Mouse (Mus musculus) limb, embryonic 11.5 days (tissue): ENCODE data around the gene Nvl. TPM values are rescaled to one million over a fixed set of nuclear protein-coding genes. Genes with fewer than 3 reads are reported as not detected.

Experiments
- ATAC-seq: fragments of 200-750 bp; cut with Nextera tagmentation; 2 replicates; pipeline ENCODE4 v1.8.0; 2017; ENCODE audit warnings: low read depth; ENCODE audit not compliant: insufficient number of reproducible peaks, low FRiP score, low TSS enrichment
- DNase-seq: peaks from one replicate; pipeline ENCODE4 v3.0.0-alpha.2; 2015; ENCODE audit warnings: low spot score
- H3K27ac ChIP-seq: fragments of 300-500 bp; sonication (generic); replicated peaks from 2 replicates; pipeline ENCODE4 v1.5.1; 2014; ENCODE audit warnings: low read depth, mild to moderate bottlenecking, low read length
- H3K27me3 ChIP-seq: fragments of 300-500 bp; sonication (generic); 2 replicates; pipeline ENCODE4 v1.6.1; 2014; ENCODE audit warnings: mild to moderate bottlenecking, low read length, mixed read lengths; ENCODE audit not compliant: control insufficient read depth, insufficient read depth
- H3K36me3 ChIP-seq: fragments of 300-500 bp; sonication (generic); 2 replicates; pipeline ENCODE4 v1.6.1; 2014; ENCODE audit warnings: mild to moderate bottlenecking, low read length, moderate library complexity, mixed read lengths; ENCODE audit not compliant: control insufficient read depth, insufficient read depth
- H3K4me1 ChIP-seq: fragments of 300-500 bp; sonication (generic); 2 replicates; pipeline ENCODE4 v1.6.1; 2014; ENCODE audit warnings: low read length, mixed read lengths; ENCODE audit not compliant: control insufficient read depth, insufficient read depth
- H3K4me2 ChIP-seq: fragments of 300-500 bp; sonication (generic); 2 replicates; pipeline ENCODE4 v1.6.1; 2014; ENCODE audit warnings: low read depth, mild to moderate bottlenecking, moderate library complexity; ENCODE audit not compliant: severe bottlenecking
- H3K4me3 ChIP-seq: fragments of 300-500 bp; sonication (generic); 2 replicates; pipeline ENCODE4 v1.5.1; 2014; ENCODE audit warnings: low read depth, low read length
- H3K9ac ChIP-seq: fragments of 300-500 bp; sonication (generic); 2 replicates; pipeline ENCODE4 v1.6.1; 2014; ENCODE audit warnings: mild to moderate bottlenecking, low read length
- H3K9me3 ChIP-seq: fragments of 300-500 bp; sonication (generic); 2 replicates; pipeline ENCODE4 v1.6.1; 2016; ENCODE audit warnings: low read length; ENCODE audit not compliant: control insufficient read depth
- WGBS: fragments of 180-500 bp; shearing (Covaris S2); extraction: QIAGEN DNeasy Blood & Tissue Kit; methylation state at CpG from one replicate; pipeline ENCODE4 v1.1.7; 2014; 5-methylcytosine and 5-hydroxymethylcytosine counted together
- polyA plus RNA-seq: library from polyadenylated mRNA; unstranded; fragments of >200 nt; fragmentation: Nextera tagmentation; extraction: Ambion mirVana; gene quantifications from 2 replicates; pipeline ENCODE4 v1.2.1, GENCODE M21; 2014

Nvl gene
- polyA plus RNA-seq, 1 experiment from 2014 or later, result 45.0 TPM

GRCm38 (mm10) chr1:181149373-181150017, 5.5 kb upstream of the Nvl start:
- 77% methylated on average over 3 of the region's 3 CpGs for WGBS
- no peaks in the 10 kb centered on the region for H3K9me3 ChIP-seq
- ATAC-seq (no peak), DNase-seq (no peak)
- no peak overlapping the region for H3K4me3 ChIP-seq
- no peak overlapping the region for H3K27ac ChIP-seq
- H3K27me3 ChIP-seq, result no peaks in the 10 kb centered on the region
- H3K4me1 ChIP-seq, result no peaks in the 10 kb centered on the region
- H3K36me3 ChIP-seq, result no peaks in the 10 kb centered on the region
- no peak overlapping the region for H3K9ac ChIP-seq
- no peak overlapping the region for H3K4me2 ChIP-seq

DNA sequence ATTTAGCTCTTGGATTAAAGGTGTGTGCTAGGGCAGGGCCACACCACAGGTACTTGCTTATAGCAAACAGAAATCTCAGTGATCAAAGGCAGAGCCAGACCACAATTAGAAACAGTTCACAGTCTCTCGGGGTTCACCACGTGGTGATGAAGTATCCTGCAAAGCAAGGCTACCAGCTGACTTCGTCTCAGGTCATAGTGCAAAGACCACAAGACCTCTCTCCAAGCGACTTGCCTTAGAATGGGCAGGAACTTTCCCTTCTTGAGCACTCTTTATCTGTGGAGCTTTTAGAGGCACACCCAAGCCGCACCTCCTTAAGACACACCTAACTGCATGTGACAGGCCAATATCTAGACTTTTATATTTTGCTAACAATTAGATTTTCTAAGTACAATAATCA, 4.5 kb upstream of the Nvl start:
- no peaks in the 10 kb centered on the region for H3K4me1 ChIP-seq

GRCm38 (mm10) chr1:181146187-181146586, 2.2 kb upstream of the Nvl start:
- ATAC-seq (no peak), DNase-seq (no peak)
- WGBS, result 94% methylated on average over 2 of the region's 2 CpGs
- Histone ChIP-seq H3K4me3 (no peak overlapping the region), H3K36me3 (no peaks in the 10 kb centered on the region), H3K27ac (no peak overlapping the region), H3K4me1 (no peaks in the 10 kb centered on the region), H3K27me3 (no peaks in the 10 kb centered on the region), H3K4me2 (no peak overlapping the region), H3K9ac (no peak overlapping the region), H3K9me3 (no peaks in the 10 kb centered on the region)

More for the DNA sequence above, 4.5 kb upstream of the Nvl start:
- DNase-seq, result no peak
- whole genome bisulfite sequencing, result 66% methylated on average over 5 of the region's 5 CpGs
- Histone ChIP-seq H3K27me3 (no peaks in the 10 kb centered on the region), H3K9ac (no peak overlapping the region), H3K27ac (no peak overlapping the region), H3K4me3 (no peak overlapping the region), H3K9me3 (no peaks in the 10 kb centered on the region), H3K36me3 (no peaks in the 10 kb centered on the region), H3K4me2 (no peak overlapping the region)
- no peak for ATAC-seq

DNA sequence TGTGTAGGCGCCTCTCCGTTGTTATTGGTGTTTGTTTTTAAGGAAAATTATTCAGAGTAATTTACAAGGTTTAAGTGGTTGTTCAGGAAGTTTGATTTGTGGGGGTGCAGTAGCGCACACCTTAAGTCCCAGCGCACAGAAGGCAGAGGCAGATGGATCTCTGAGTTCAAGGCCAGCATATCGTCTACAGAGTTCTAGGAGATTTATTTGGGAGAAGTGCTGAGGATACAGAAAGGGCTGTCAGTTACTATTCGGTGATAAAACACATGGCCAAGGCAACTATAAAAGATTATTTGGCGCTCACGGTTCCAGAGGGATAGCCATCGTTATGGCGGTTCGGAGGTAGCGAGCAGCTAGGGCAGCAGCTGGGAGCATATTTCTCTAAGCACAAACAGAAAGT, 962 bp upstream of the Nvl start:
- Histone ChIP-seq H3K36me3 (peaks cover 3% of the 10 kb centered on the region; the same call in 1 of the 2 replicates), H3K4me1 (no peaks in the 10 kb centered on the region), H3K9me3 (no peaks in the 10 kb centered on the region), H3K27ac (no peak overlapping the region), H3K4me3 (peak overlapping the region; percentile 74), H3K9ac (peak overlapping the region; percentile 59), H3K4me2 (peak overlapping the region; percentile 53), H3K27me3 (no peaks in the 10 kb centered on the region)
- no peak for ATAC-seq
- 11% methylated on average over 12 of the region's 12 CpGs for WGBS
- DNase-seq, result no peak

- WGBS, result 0% methylated on average over 12 of the region's 12 CpGs
- H3K4me2 ChIP-seq, result peak overlapping the region; percentile 53
- H3K27me3 ChIP-seq, result no peaks in the 10 kb centered on the region
- no peaks in the 10 kb centered on the region for H3K4me1 ChIP-seq
- H3K9me3 ChIP-seq, result no peaks in the 10 kb centered on the region
- ATAC-seq (peak; percentile 2), DNase-seq (no peak)
- peaks cover 4% of the 10 kb centered on the region; the same call in 1 of the 2 replicates for H3K36me3 ChIP-seq
- 0 out of 2 replicates have a peak overlapping the region, but pooled peaks have one; percentile 22 for H3K27ac ChIP-seq
- H3K9ac ChIP-seq, result peak overlapping the region; percentile 66
- H3K4me3 ChIP-seq, result peak overlapping the region; percentile 74
These were observed 425 bp downstream of the Nvl start for GRCm38 (mm10) chr1:181143609-181143949.

DNA sequence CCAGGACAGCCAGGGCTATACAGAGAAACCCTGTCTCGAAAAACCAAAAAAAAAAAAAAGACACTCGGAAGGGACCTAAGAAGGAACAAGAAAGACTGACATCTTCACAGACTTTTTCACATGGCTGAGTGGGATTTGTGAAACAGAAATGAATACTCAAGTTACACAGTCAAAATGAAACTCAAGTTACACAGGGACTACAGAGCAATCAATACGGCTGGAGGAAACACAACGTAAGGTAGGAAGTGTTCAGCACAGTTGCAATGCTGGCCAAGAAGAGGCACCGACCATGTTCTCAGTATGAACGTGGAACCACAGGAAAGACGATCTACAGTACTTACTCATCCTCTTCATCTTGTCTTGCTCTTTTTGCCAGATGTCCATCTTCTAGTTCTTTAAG, 5.3 kb downstream of the Nvl start:
- DNase-seq, result no peak
- Histone ChIP-seq H3K9ac (no peak overlapping the region), H3K27me3 (no peaks in the 10 kb centered on the region), H3K4me2 (no peak overlapping the region), H3K27ac (no peak overlapping the region), H3K36me3 (peaks cover 10% of the 10 kb centered on the region; the same call in 1 of the 2 replicates), H3K9me3 (no peaks in the 10 kb centered on the region), H3K4me3 (no peak overlapping the region), H3K4me1 (no peaks in the 10 kb centered on the region)
- 90% methylated on average over 7 of the region's 7 CpGs for WGBS
- ATAC-seq, result no peak

- ATAC-seq, result no peak
- DNase-seq, result no peak
- 93% methylated on average over 6 of the region's 6 CpGs for WGBS
- Histone ChIP-seq H3K4me1 (no peaks in the 10 kb centered on the region), H3K36me3 (peaks cover 17% of the 10 kb centered on the region), H3K9ac (no peak overlapping the region), H3K27ac (no peak overlapping the region), H3K27me3 (no peaks in the 10 kb centered on the region), H3K9me3 (no peaks in the 10 kb centered on the region), H3K4me2 (no peak overlapping the region), H3K4me3 (no peak overlapping the region)
These were observed 12.1 kb downstream of the Nvl start for GRCm38 (mm10) chr1:181131915-181132314.

DNA sequence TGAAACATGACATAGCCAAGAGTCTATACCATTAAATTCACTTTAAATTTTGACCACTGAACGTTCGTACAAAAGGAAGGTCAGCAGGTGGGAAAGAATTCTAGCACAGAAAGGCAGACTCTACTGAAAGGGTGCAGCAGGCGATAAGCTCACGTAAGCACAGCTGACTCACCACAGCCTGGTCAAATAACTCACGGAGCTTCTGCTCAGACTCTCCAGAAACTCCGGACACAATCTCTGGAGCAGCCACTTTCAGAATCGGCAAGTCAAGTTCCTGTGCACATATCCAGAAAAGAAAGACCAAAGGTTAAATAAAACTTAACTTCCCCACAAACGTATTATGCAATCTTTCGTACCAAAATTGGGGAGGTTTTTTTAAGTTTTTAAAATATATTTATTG, 17.2 kb downstream of the Nvl start:
- 95% methylated on average over 9 of the region's 9 CpGs for WGBS
- Histone ChIP-seq H3K9ac (no peak overlapping the region), H3K27me3 (no peaks in the 10 kb centered on the region), H3K36me3 (peaks cover 16% of the 10 kb centered on the region), H3K4me3 (no peak overlapping the region), H3K9me3 (no peaks in the 10 kb centered on the region), H3K4me2 (no peak overlapping the region), H3K4me1 (no peaks in the 10 kb centered on the region), H3K27ac (no peak overlapping the region)
- ATAC-seq (no peak), DNase-seq (no peak)

DNA sequence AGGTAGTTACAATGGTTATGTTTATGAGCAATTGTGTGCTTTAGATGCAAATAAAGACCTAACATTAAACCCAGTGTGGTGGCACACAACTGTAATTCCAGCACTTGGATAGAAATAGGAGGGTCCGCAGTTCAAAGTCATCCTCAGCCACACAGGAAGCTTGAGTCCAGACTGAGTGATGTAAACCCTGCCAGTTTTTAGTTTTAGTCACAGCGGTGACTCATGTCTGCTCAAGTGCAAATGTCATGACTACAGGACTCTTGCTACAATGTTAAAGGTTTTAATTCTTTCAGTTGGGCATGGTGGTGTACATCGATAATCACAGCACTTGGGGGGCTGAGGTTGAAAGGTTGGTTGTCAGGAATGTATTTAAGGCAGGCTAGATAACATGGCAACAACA, 18.1 kb downstream of the Nvl start:
- Histone ChIP-seq H3K27ac (no peak overlapping the region), H3K4me3 (no peak overlapping the region), H3K4me2 (no peak overlapping the region), H3K36me3 (peaks cover 13% of the 10 kb centered on the region), H3K9me3 (no peaks in the 10 kb centered on the region), H3K9ac (no peak overlapping the region), H3K27me3 (no peaks in the 10 kb centered on the region), H3K4me1 (no peaks in the 10 kb centered on the region)
- ATAC-seq, result no peak
- WGBS, result 97% methylated on average over 3 of the region's 3 CpGs
- DNase-seq, result no peak
